Mouse (Mus musculus): ENCODE results near the gene Smc1b. TPM values are rescaled to one million over a fixed set of nuclear protein-coding genes. Genes with fewer than 3 reads are reported as not detected.

The Smc1b gene
- not detected for total RNA-seq (2023)

GRCm38 (mm10) chr15:85131275-85132192, at the start of gene Smc1b, which contains the start of gene Ribc2:
Gene Smc1b (minus strand): TSS chr15:85131964.
Gene Ribc2 (plus strand): TSS chr15:85132078.

GRCm38 (mm10) chr15:85028648-85029047, 103.1 kb downstream of the Smc1b start, which contains the start of gene Fam118a:
Gene Fam118a (plus strand): TSS chr15:85028948.

GRCm38 (mm10) chr15:85016951-85017664, 114.7 kb downstream of the Smc1b start, which contains the start of gene Upk3a:
Gene Upk3a (plus strand): TSS chr15:85017141.

Other genes with a start within 250 kb of the Smc1b start
- under 1 TPM; 0.59 to 0.67 TPM for gene Gm29666, start 211.9 kb downstream of the Smc1b start, total RNA-seq (2023)
- 10 to 100 TPM; 67.5 to 68.5 TPM for gene Nup50, start 208.6 kb downstream of the Smc1b start, total RNA-seq (2023)
- gene 5031439G07Rik, start 143.4 kb downstream of the Smc1b start, total RNA-seq (2023) = 10 to 100 TPM; 14.4 to 22.4 TPM
- gene Upk3a, start 114.8 kb downstream of the Smc1b start, total RNA-seq (2023) = not detected
- gene Fam118a, start 103.0 kb downstream of the Smc1b start, total RNA-seq (2023) = 10 to 100 TPM; 59.3 to 69.5 TPM
- gene Ribc2, start 114 bp upstream of the Smc1b start, total RNA-seq (2023) = not detected
- 1 to 10 TPM in 1 of 2 experiments, under 1 TPM in 1; 0.95 to 1.4 TPM for gene Fbln1, start 74.0 kb upstream of the Smc1b start, total RNA-seq (2023)
- gene Atxn10, start 204.3 kb upstream of the Smc1b start, total RNA-seq (2023) = 10 to 100 TPM; 58.9 to 69.0 TPM